Mouse (Mus musculus): ENCODE measurements around the gene Med13l. TPM values are rescaled to one million over a fixed set of nuclear protein-coding genes. Genes with fewer than 3 reads are reported as not detected.
A peak's percentile ranks its signal among the peaks of the same experiment; 100 is the strongest.

Gene Med13l
- polyA plus RNA-seq, 1 experiment from 2014 or later: 23.9 TPM

GRCm38 (mm10) chr5:118734455-118734854 lies 174.0 kb downstream of the Med13l start:
- Histone ChIP-seq H3K27me3 (no peaks in the 10 kb centered on the region), H3K9ac (replicated peaks) (no peak overlapping the region), H3K36me3 (peaks cover 56% of the 10 kb centered on the region), H3K9me3 (no peaks in the 10 kb centered on the region), H3K4me1 (0 out of 2 replicates have a peak, but pooled peaks cover 3% of the 10 kb centered on the region), H3K4me2 (replicated peaks) (no peak overlapping the region), H3K4me3 (no peak overlapping the region), H3K27ac (replicated peaks) (no peak overlapping the region)
- no peak for ATAC-seq (replicated peaks)
- WGBS: 84% methylated on average over 9 of the region's 9 CpGs

- H3K4me1 ChIP-seq: 0 out of 2 replicates have a peak, but pooled peaks cover 3% of the 10 kb centered on the region
- no peak overlapping the region for H3K9ac ChIP-seq (replicated peaks)
- ATAC-seq (replicated peaks): no peak
- H3K4me3 ChIP-seq: no peak overlapping the region
- H3K4me2 ChIP-seq (replicated peaks): no peak overlapping the region
- no peaks in the 10 kb centered on the region for H3K27me3 ChIP-seq
- 93% methylated on average over 8 of the region's 8 CpGs for WGBS
- H3K36me3 ChIP-seq: peaks cover 60% of the 10 kb centered on the region
- H3K9me3 ChIP-seq: peaks cover 6% of the 10 kb centered on the region; the same call in 1 of the 2 replicates
- no peak overlapping the region for H3K27ac ChIP-seq (replicated peaks)
Measured at GRCm38 (mm10) chr5:118735738-118736137, 175.3 kb downstream of the Med13l start.

- Histone ChIP-seq H3K4me2 (replicated peaks) (no peak overlapping the region), H3K4me1 (no peaks in the 10 kb centered on the region), H3K36me3 (peaks cover 67% of the 10 kb centered on the region), H3K9ac (replicated peaks) (no peak overlapping the region), H3K27me3 (no peaks in the 10 kb centered on the region), H3K9me3 (peaks cover 6% of the 10 kb centered on the region; the same call in 1 of the 2 replicates), H3K4me3 (no peak overlapping the region), H3K27ac (replicated peaks) (no peak overlapping the region)
- peak; percentile 46; the same call in 1 of the 2 replicates for ATAC-seq (replicated peaks)
- WGBS: 46% methylated on average over 1 of the region's 1 CpGs
Measured at GRCm38 (mm10) chr5:118737548-118737947, 177.1 kb downstream of the Med13l start.

GRCm38 (mm10) chr5:118743067-118743466 lies 182.6 kb downstream of the Med13l start:
- 94% methylated on average over 2 of the region's 2 CpGs for WGBS
- peaks cover 73% of the 10 kb centered on the region for H3K36me3 ChIP-seq
- H3K4me2 ChIP-seq (replicated peaks): no peak overlapping the region
- H3K9me3 ChIP-seq: peaks cover 6% of the 10 kb centered on the region; the same call in 1 of the 2 replicates
- no peak for ATAC-seq (replicated peaks)
- H3K4me3 ChIP-seq: no peak overlapping the region
- H3K4me1 ChIP-seq: no peaks in the 10 kb centered on the region
- H3K9ac ChIP-seq (replicated peaks): no peak overlapping the region
- no peak overlapping the region for H3K27ac ChIP-seq (replicated peaks)
- H3K27me3 ChIP-seq: no peaks in the 10 kb centered on the region

- H3K4me2 ChIP-seq (replicated peaks): no peak overlapping the region
- H3K9ac ChIP-seq (replicated peaks): no peak overlapping the region
- H3K4me3 ChIP-seq: no peak overlapping the region
- no peak for ATAC-seq (replicated peaks)
- H3K36me3 ChIP-seq: peaks cover 69% of the 10 kb centered on the region
- no peaks in the 10 kb centered on the region for H3K4me1 ChIP-seq
- WGBS: 85% methylated on average over 10 of the region's 10 CpGs
- no peaks in the 10 kb centered on the region for H3K9me3 ChIP-seq
- H3K27me3 ChIP-seq: no peaks in the 10 kb centered on the region
- H3K27ac ChIP-seq (replicated peaks): no peak overlapping the region
Measured at GRCm38 (mm10) chr5:118747026-118747425, 186.5 kb downstream of the Med13l start.

- no peak for ATAC-seq (replicated peaks)
- H3K4me3 ChIP-seq: no peak overlapping the region
- peaks cover 62% of the 10 kb centered on the region for H3K36me3 ChIP-seq
- no peak overlapping the region for H3K4me2 ChIP-seq (replicated peaks)
- no peak overlapping the region for H3K27ac ChIP-seq (replicated peaks)
- H3K9ac ChIP-seq (replicated peaks): no peak overlapping the region
- 58% methylated on average over 13 of the region's 13 CpGs for WGBS
- peaks cover 17% of the 10 kb centered on the region for H3K4me1 ChIP-seq
- H3K9me3 ChIP-seq: no peaks in the 10 kb centered on the region
- no peaks in the 10 kb centered on the region for H3K27me3 ChIP-seq
Measured at GRCm38 (mm10) chr5:118751446-118752179, 191.1 kb downstream of the Med13l start.

GRCm38 (mm10) chr5:118752868-118753267 lies 192.4 kb downstream of the Med13l start:
- Histone ChIP-seq H3K27me3 (no peaks in the 10 kb centered on the region), H3K4me1 (peaks cover 17% of the 10 kb centered on the region), H3K9me3 (no peaks in the 10 kb centered on the region), H3K4me2 (replicated peaks) (no peak overlapping the region), H3K9ac (replicated peaks) (no peak overlapping the region), H3K4me3 (no peak overlapping the region), H3K36me3 (peaks cover 70% of the 10 kb centered on the region), H3K27ac (replicated peaks) (peak overlapping the region; percentile 39)
- no peak for ATAC-seq (replicated peaks)
- WGBS: 72% methylated on average over 3 of the region's 3 CpGs

- 74% methylated on average over 10 of the region's 10 CpGs for WGBS
Measured at GRCm38 (mm10) chr5:118753471-118754044, 193.1 kb downstream of the Med13l start.

GRCm38 (mm10) chr5:118754191-118754759 lies 193.8 kb downstream of the Med13l start:
- Histone ChIP-seq H3K36me3 (peaks cover 75% of the 10 kb centered on the region), H3K27me3 (no peaks in the 10 kb centered on the region), H3K4me2 (replicated peaks) (no peak overlapping the region), H3K9me3 (no peaks in the 10 kb centered on the region), H3K4me3 (no peak overlapping the region), H3K9ac (replicated peaks) (no peak overlapping the region), H3K27ac (replicated peaks) (peak overlapping the region; percentile 39), H3K4me1 (peaks cover 17% of the 10 kb centered on the region)
- WGBS: 49% methylated on average over 4 of the region's 4 CpGs
- no peak for ATAC-seq (replicated peaks)

More at GRCm38 (mm10) chr5:118753471-118754044, 193.1 kb downstream of the Med13l start:
- Histone ChIP-seq H3K9me3 (no peaks in the 10 kb centered on the region), H3K27me3 (no peaks in the 10 kb centered on the region), H3K9ac (replicated peaks) (no peak overlapping the region), H3K36me3 (peaks cover 75% of the 10 kb centered on the region), H3K4me2 (replicated peaks) (no peak overlapping the region), H3K4me3 (no peak overlapping the region), H3K27ac (replicated peaks) (peak overlapping the region; percentile 39), H3K4me1 (peaks cover 17% of the 10 kb centered on the region)
- no peak for ATAC-seq (replicated peaks)

- Histone ChIP-seq H3K4me2 (replicated peaks) (no peak overlapping the region), H3K9ac (replicated peaks) (no peak overlapping the region), H3K4me3 (no peak overlapping the region), H3K27me3 (no peaks in the 10 kb centered on the region), H3K27ac (replicated peaks) (no peak overlapping the region), H3K36me3 (peaks cover 75% of the 10 kb centered on the region), H3K4me1 (peaks cover 17% of the 10 kb centered on the region), H3K9me3 (no peaks in the 10 kb centered on the region)
- no peak for ATAC-seq (replicated peaks)
- 63% methylated on average over 2 of the region's 2 CpGs for WGBS
Measured at GRCm38 (mm10) chr5:118756078-118756477, 195.6 kb downstream of the Med13l start.

- Histone ChIP-seq H3K4me3 (no peak overlapping the region), H3K9me3 (no peaks in the 10 kb centered on the region)
Measured at GRCm38 (mm10) chr5:118757396-118758301, 197.2 kb downstream of the Med13l start.

More at GRCm38 (mm10) chr5:118757396-118758301, 197.2 kb downstream of the Med13l start:
- ATAC-seq (replicated peaks): no peak
- Histone ChIP-seq H3K36me3 (peaks cover 75% of the 10 kb centered on the region), H3K27ac (replicated peaks) (no peak overlapping the region), H3K4me1 (peaks cover 17% of the 10 kb centered on the region), H3K27me3 (no peaks in the 10 kb centered on the region), H3K9ac (replicated peaks) (no peak overlapping the region), H3K4me2 (replicated peaks) (no peak overlapping the region)
- 76% methylated on average over 17 of the region's 17 CpGs for WGBS
